Mouse (Mus musculus) embryonic fibroblast, embryonic 13.5 days (primary cell): ENCODE measurements around the gene Atp6v0e2. TPM values are rescaled to one million over a fixed set of nuclear protein-coding genes. Genes with fewer than 3 reads are reported as not detected.

Source experiments
- H3K27ac ChIP-seq: 2 replicates; pipeline ENCODE4 v1.5.1; 2012; ENCODE audit warnings: low read length, control low read depth, inconsistent platforms; ENCODE audit not compliant: insufficient read depth
- H3K4me1 ChIP-seq: 2 replicates; pipeline ENCODE4 v1.6.1; 2011; ENCODE audit warnings: low read length; ENCODE audit not compliant: control insufficient read depth, insufficient read depth
- H3K4me3 ChIP-seq: 2 replicates; pipeline ENCODE4 v1.5.1; 2011; ENCODE audit warnings: mild to moderate bottlenecking, control low read depth, low read length; ENCODE audit not compliant: insufficient read depth
- CTCF ChIP-seq: IDR thresholded peaks from 2 replicates; pipeline ENCODE4 v1.5.1; 2011; ENCODE audit warnings: mild to moderate bottlenecking, control low read depth, low read length, moderate library complexity, borderline replicate concordance; ENCODE audit not compliant: insufficient read depth
- POLR2A ChIP-seq: IDR thresholded peaks from 2 replicates; pipeline ENCODE4 v1.6.1; 2011; ENCODE audit warnings: low read depth, mild to moderate bottlenecking, control low read depth, low read length, moderate library complexity
- polyA plus RNA-seq: library from polyadenylated mRNA; stranded (reverse); fragments of >200 nt; gene quantifications from 2 replicates; pipeline ENCODE4 v1.2.4, GENCODE M21; 2011; ENCODE audit warnings: low read depth; ENCODE audit not compliant: missing spikeins, insufficient read length

The Atp6v0e2 gene
- polyA plus RNA-seq, 1 experiment, result 18.2 TPM

DNA sequence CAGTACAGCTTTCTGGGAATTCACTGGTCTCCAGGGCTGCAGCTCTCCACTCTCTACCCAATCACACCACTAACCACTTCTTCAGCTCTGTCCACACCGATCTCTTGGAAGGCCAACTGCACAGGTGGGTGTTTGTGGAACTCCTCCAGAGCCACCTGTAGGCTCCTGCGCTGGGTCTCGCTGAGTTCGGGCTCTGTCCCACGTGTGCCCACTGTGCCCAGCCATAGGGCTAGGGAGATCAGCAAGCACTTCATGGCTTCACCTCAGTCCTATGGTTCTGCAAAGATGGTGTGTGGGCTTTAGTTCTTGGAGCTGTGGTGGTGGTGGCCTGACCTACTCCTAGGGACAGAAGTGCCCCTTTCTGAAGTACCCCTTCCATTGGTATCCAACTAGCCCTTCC lies 34.6 kb downstream of the Atp6v0e2 start:
- TF ChIP-seq POLR2A (no peak), CTCF (no peak)
- Histone ChIP-seq H3K4me3 (no peak overlapping the region), H3K27ac (no peak overlapping the region), H3K4me1 (no peaks in the 10 kb centered on the region)

DNA sequence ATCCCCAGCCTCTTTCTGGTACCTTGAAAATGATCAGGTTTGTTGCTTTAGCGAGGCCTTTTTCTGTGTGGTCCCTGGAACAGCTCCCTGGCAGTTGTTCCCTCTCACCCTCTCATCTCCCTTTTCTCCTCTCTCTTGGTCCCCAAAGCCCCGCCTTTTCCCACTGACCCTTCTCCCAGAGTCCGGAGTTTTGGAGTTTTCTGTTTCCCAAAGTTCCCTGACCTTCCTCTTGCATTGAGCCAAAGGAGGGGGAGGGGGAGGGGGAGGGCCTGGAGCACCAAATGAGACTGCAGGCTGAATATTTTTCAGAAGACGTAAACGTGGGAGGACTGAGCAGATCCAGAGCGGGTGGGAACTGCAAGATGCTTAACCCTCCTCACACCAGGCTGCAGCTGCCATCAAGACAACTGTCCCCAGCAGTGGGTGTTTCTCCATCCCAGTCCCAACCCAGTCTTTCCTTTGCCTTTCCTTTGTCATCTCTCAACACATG lies 35.2 kb downstream of the Atp6v0e2 start, which contains the start of gene Rarres2:
TSS of gene Rarres2 (minus strand) at position 218 of the 490 bp plus-strand sequence.
- TF ChIP-seq POLR2A (no peak), CTCF (no peak)
- Histone ChIP-seq H3K27ac (no peak within 1 kb of the TSS), H3K4me1 (no peaks in the 10 kb centered on the region), H3K4me3 (no peak within 1 kb of the TSS)

GRCm38 (mm10) chr6:48573280-48573679 lies 35.9 kb downstream of the Atp6v0e2 start:
- TF ChIP-seq POLR2A, result no peak
- TF ChIP-seq CTCF, result no peak
- Histone ChIP-seq H3K4me3 (no peak overlapping the region), H3K4me1 (no peaks in the 10 kb centered on the region; the same call in 1 of the 2 replicates), H3K27ac (no peak overlapping the region)

GRCm38 (mm10) chr6:48573981-48574380 lies 36.6 kb downstream of the Atp6v0e2 start:
- no peaks in the 10 kb centered on the region; the same call in 1 of the 2 replicates for H3K4me1 ChIP-seq
- TF ChIP-seq CTCF, result no peak
- no peak for TF ChIP-seq POLR2A
- no peak overlapping the region for H3K4me3 ChIP-seq
- no peak overlapping the region for H3K27ac ChIP-seq

GRCm38 (mm10) chr6:48578736-48579135 lies 41.3 kb downstream of the Atp6v0e2 start:
- Histone ChIP-seq H3K4me3 (no peak overlapping the region), H3K27ac (peak overlapping the region; percentile 73), H3K4me1 (peaks cover 3% of the 10 kb centered on the region; the same call in 1 of the 2 replicates)
- TF ChIP-seq CTCF (no peak), POLR2A (no peak)

- peaks cover 3% of the 10 kb centered on the region; the same call in 1 of the 2 replicates for H3K4me1 ChIP-seq
- peak overlapping the region; percentile 73 for H3K27ac ChIP-seq
- peak; percentile 14; the same call in 1 of the 2 replicates for TF ChIP-seq POLR2A
- TF ChIP-seq CTCF, result no peak
- no peak overlapping the region for H3K4me3 ChIP-seq
Measured at GRCm38 (mm10) chr6:48579215-48579648, 41.8 kb downstream of the Atp6v0e2 start.

GRCm38 (mm10) chr6:48581257-48581656 lies 43.8 kb downstream of the Atp6v0e2 start:
- H3K27ac ChIP-seq, result no peak overlapping the region
- peaks cover 3% of the 10 kb centered on the region; the same call in 1 of the 2 replicates for H3K4me1 ChIP-seq
- H3K4me3 ChIP-seq, result no peak overlapping the region
- TF ChIP-seq POLR2A, result no peak
- no peak for TF ChIP-seq CTCF

- TF ChIP-seq CTCF (no peak), POLR2A (no peak)
- H3K27ac ChIP-seq, result no peak overlapping the region
- H3K4me1 ChIP-seq, result peaks cover 3% of the 10 kb centered on the region; the same call in 1 of the 2 replicates
- H3K4me3 ChIP-seq, result no peak overlapping the region
Measured at GRCm38 (mm10) chr6:48582037-48582436, 44.6 kb downstream of the Atp6v0e2 start.

DNA sequence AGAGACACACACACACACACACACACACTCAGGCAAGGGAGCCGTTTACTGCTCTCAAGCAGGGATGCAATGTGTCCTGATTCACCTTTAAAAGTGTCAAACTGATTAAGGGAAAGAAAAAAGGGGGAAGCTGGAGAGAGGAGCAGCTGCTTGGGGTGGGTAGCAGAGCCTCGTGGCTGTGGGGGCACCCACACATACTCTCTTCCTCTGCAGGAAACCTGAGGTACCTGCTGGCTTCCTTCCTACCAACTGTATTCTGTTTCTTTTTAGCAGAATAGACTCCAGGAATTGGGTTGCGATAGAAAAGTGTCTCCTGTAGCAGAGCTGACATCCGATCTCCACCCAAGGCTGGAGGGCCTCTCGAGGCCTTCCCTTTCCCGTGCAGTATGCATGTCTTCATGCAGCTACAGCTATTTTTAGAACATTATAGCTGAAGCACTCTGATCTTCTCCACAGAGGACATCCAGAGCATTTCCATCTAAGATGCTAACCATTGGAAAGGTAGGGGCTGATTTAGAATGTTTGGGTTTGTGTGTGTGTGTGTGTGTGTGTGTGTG lies 51.9 kb downstream of the Atp6v0e2 start, which contains the start of gene Gm45021:
TSS of gene Gm45021 (plus strand) at position 417 of the 557 bp plus-strand sequence.
- no peaks in the 10 kb centered on the region for H3K4me1 ChIP-seq
- TF ChIP-seq CTCF, result no peak
- TF ChIP-seq POLR2A, result no peak
- no peak within 1 kb of the TSS for H3K27ac ChIP-seq
- H3K4me3 ChIP-seq, result no peak within 1 kb of the TSS

Other genes with a start within 250 kb of the Atp6v0e2 start
- 10.8 and 15.6 TPM in 2 replicates for gene Krba1, start 142.0 kb upstream of the Atp6v0e2 start, polyA plus RNA-seq
- gene Zfp467, start 91.8 kb upstream of the Atp6v0e2 start, polyA plus RNA-seq, result 10.6 and 14.7 TPM in 2 replicates
- gene Sspo, start 89.4 kb upstream of the Atp6v0e2 start, polyA plus RNA-seq, result 0.08 and 0.21 TPM in 2 replicates
- 5.5 and 9.2 TPM in 2 replicates for gene Lrrc61, start 17.2 kb downstream of the Atp6v0e2 start, polyA plus RNA-seq
- 2.1 and 2.3 TPM in 2 replicates for gene Rarres2, start 35.2 kb downstream of the Atp6v0e2 start, polyA plus RNA-seq
- not detected in 2 replicates for gene Gm45021, start 52.0 kb downstream of the Atp6v0e2 start, polyA plus RNA-seq
- 16.3 and 19.0 TPM in 2 replicates for gene Repin1, start 56.3 kb downstream of the Atp6v0e2 start, polyA plus RNA-seq
- not detected in 2 replicates for gene Gm44965, start 56.3 kb downstream of the Atp6v0e2 start, polyA plus RNA-seq
- gene Zfp775, start 64.4 kb downstream of the Atp6v0e2 start, polyA plus RNA-seq, result 2.2 and 2.7 TPM in 2 replicates
- 0.84 and 1.6 TPM in 2 replicates for gene AI854703, start 89.1 kb downstream of the Atp6v0e2 start, polyA plus RNA-seq
- gene Gimap8, start 109.6 kb downstream of the Atp6v0e2 start, polyA plus RNA-seq, result not detected in 2 replicates
- gene Gimap9, start 138.5 kb downstream of the Atp6v0e2 start, polyA plus RNA-seq, result 1.5 and 1.7 TPM in 2 replicates
- gene Gimap4, start 146.9 kb downstream of the Atp6v0e2 start, polyA plus RNA-seq, result not detected in 2 replicates
- 0.72 and 0.88 TPM in 2 replicates for gene Gimap6, start 170.6 kb downstream of the Atp6v0e2 start, polyA plus RNA-seq
- gene Gm28053, start 181.0 kb downstream of the Atp6v0e2 start, polyA plus RNA-seq, result not detected in 2 replicates
- gene Gimap7, start 181.0 kb downstream of the Atp6v0e2 start, polyA plus RNA-seq, result not detected in 2 replicates
- not detected in 2 replicates for gene Gimap1, start 201.4 kb downstream of the Atp6v0e2 start, polyA plus RNA-seq
- not detected in 2 replicates for gene Gimap5, start 208.6 kb downstream of the Atp6v0e2 start, polyA plus RNA-seq
- gene Gimap3, start 233.2 kb downstream of the Atp6v0e2 start, polyA plus RNA-seq, result not detected in 2 replicates